Mouse (Mus musculus): Measurements from ENCODE around the gene Rora. TPM values are rescaled to one million over a fixed set of nuclear protein-coding genes. Genes with fewer than 3 reads are reported as not detected.

Rora gene
- polyA plus RNA-seq, 1 experiment from 2014 or later, result 6.5 TPM

DNA sequence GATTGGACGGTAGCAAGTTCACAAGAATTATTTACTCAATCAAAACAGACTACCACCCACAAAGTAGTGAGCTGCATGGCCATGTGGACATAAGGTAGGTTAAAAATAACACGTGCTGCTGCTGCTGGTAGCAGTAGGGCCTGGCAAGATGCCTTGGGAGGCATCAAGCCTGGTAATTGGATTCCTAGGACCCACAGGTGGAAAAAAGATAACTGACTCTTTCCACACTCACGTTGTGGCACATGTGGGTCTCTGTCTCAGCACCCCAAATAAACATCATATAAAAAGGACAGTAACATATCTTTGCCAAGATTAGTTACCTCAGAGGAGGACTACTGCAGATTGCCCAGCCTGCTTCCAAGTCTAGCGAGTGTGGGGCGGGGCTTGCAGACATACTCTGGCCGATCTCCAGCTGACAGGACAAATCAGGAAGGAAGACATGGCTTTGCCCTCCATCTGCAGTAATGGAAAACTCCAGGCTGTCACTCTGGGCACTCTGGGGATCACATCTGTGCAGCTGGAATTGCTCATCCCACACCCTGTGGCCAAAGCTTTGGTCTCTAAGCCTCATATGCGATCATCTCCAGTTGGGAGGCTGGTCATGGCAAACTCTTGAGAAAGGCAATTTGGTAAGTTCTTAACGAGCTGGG, 71.2 kb downstream of the Rora start:
- WGBS (ENCODE audit: insufficient replicate concordance), result 65% methylated on average over 8 of the region's 8 CpGs

DNA sequence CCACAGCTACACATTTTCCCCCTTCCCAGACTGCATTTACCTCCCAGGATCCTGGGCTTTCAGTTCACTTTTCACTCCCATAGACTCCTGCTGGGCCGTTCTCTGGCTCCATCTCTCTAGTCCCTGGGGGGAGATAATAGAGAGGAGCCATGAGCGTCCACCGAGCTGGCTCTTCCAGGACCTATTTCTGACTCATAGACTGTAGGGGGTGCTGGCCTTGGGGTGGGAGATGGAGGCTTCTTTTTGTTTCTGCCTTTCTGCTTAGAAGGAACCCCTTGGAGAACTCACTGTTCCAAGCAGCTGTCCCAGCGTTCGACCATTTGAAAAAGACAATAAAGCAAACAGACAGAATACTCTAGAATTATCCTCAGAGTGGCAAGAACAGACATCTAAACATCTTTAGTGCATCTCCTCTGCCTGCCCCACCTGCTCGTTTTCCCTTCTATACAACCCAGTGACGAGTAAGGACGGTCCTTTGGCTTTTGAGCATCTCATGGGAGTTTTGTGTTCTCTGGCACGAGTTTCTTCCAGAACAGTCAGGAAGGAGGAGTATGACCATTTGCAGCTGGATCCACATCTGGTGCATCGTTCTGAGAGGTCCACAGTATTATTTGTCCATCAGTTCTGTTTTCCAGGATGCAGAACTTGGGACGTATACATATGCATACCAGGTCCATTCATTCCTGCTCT, 73.7 kb downstream of the Rora start:
- no peak for ATAC-seq (replicated peaks; ENCODE audit: insufficient number of reproducible peaks, low FRiP score, low TSS enrichment)
- no peak overlapping the region for H3K9ac ChIP-seq (ENCODE audit: low read depth, low read length)

More for the DNA sequence above, 71.2 kb downstream of the Rora start:
- no peak overlapping the region for H3K4me3 ChIP-seq (ENCODE audit: low read depth, low read length)
- no peak overlapping the region for H3K27ac ChIP-seq (ENCODE audit: low read depth, low read length)
- no peak for ATAC-seq (replicated peaks; ENCODE audit: insufficient number of reproducible peaks, low FRiP score, low TSS enrichment)
- peaks cover 5% of the 10 kb centered on the region for H3K4me1 ChIP-seq (ENCODE audit: control insufficient read depth, insufficient read depth, low read length)
- no peaks in the 10 kb centered on the region for H3K36me3 ChIP-seq (ENCODE audit: control insufficient read depth, insufficient read depth, low read length)
- H3K27me3 ChIP-seq (ENCODE audit: control insufficient read depth, insufficient read depth, low read length), result no peaks in the 10 kb centered on the region
- H3K9ac ChIP-seq (ENCODE audit: low read depth, low read length), result no peak overlapping the region
- H3K9me3 ChIP-seq (replicated peaks; ENCODE audit: control insufficient read depth, low read length), result no peaks in the 10 kb centered on the region
- no peak overlapping the region for H3K4me2 ChIP-seq

GRCm38 (mm10) chr9:68731438-68731837, 77.9 kb downstream of the Rora start:
- no peaks in the 10 kb centered on the region for H3K27me3 ChIP-seq (ENCODE audit: control insufficient read depth, insufficient read depth, low read length)
- H3K9me3 ChIP-seq (replicated peaks; ENCODE audit: control insufficient read depth, low read length), result no peaks in the 10 kb centered on the region
- H3K36me3 ChIP-seq (ENCODE audit: control insufficient read depth, insufficient read depth, low read length), result no peaks in the 10 kb centered on the region
- H3K27ac ChIP-seq (ENCODE audit: low read depth, low read length), result no peak overlapping the region
- no peak overlapping the region for H3K4me2 ChIP-seq
- no peaks in the 10 kb centered on the region for H3K4me1 ChIP-seq (ENCODE audit: control insufficient read depth, insufficient read depth, low read length)
- no peak overlapping the region for H3K9ac ChIP-seq (ENCODE audit: low read depth, low read length)
- WGBS (ENCODE audit: insufficient replicate concordance), result 57% methylated on average over 1 of the region's 1 CpGs
- ATAC-seq (replicated peaks; ENCODE audit: insufficient number of reproducible peaks, low FRiP score, low TSS enrichment), result no peak
- H3K4me3 ChIP-seq (ENCODE audit: low read depth, low read length), result no peak overlapping the region

More for the DNA sequence above, 73.7 kb downstream of the Rora start:
- Histone ChIP-seq H3K4me2 (no peak overlapping the region), H3K4me3 (ENCODE audit: low read depth, low read length) (no peak overlapping the region), H3K27ac (ENCODE audit: low read depth, low read length) (no peak overlapping the region), H3K27me3 (ENCODE audit: control insufficient read depth, insufficient read depth, low read length) (no peaks in the 10 kb centered on the region), H3K36me3 (ENCODE audit: control insufficient read depth, insufficient read depth, low read length) (no peaks in the 10 kb centered on the region), H3K9me3 (replicated peaks; ENCODE audit: control insufficient read depth, low read length) (no peaks in the 10 kb centered on the region), H3K4me1 (ENCODE audit: control insufficient read depth, insufficient read depth, low read length) (peaks cover 5% of the 10 kb centered on the region)
- WGBS (ENCODE audit: insufficient replicate concordance), result 80% methylated on average over 11 of the region's 11 CpGs

- no peaks in the 10 kb centered on the region for H3K9me3 ChIP-seq (replicated peaks; ENCODE audit: control insufficient read depth, low read length)
- H3K9ac ChIP-seq (ENCODE audit: low read depth, low read length), result no peak overlapping the region
- no peaks in the 10 kb centered on the region for H3K27me3 ChIP-seq (ENCODE audit: control insufficient read depth, insufficient read depth, low read length)
- WGBS (ENCODE audit: insufficient replicate concordance), result 86% methylated on average over 4 of the region's 4 CpGs
- no peak overlapping the region for H3K27ac ChIP-seq (ENCODE audit: low read depth, low read length)
- no peak overlapping the region for H3K4me3 ChIP-seq (ENCODE audit: low read depth, low read length)
- no peak for ATAC-seq (replicated peaks; ENCODE audit: insufficient number of reproducible peaks, low FRiP score, low TSS enrichment)
- no peaks in the 10 kb centered on the region for H3K36me3 ChIP-seq (ENCODE audit: control insufficient read depth, insufficient read depth, low read length)
- no peaks in the 10 kb centered on the region for H3K4me1 ChIP-seq (ENCODE audit: control insufficient read depth, insufficient read depth, low read length)
- H3K4me2 ChIP-seq, result no peak overlapping the region
Observed at GRCm38 (mm10) chr9:68732929-68733328, 79.3 kb downstream of the Rora start.

DNA sequence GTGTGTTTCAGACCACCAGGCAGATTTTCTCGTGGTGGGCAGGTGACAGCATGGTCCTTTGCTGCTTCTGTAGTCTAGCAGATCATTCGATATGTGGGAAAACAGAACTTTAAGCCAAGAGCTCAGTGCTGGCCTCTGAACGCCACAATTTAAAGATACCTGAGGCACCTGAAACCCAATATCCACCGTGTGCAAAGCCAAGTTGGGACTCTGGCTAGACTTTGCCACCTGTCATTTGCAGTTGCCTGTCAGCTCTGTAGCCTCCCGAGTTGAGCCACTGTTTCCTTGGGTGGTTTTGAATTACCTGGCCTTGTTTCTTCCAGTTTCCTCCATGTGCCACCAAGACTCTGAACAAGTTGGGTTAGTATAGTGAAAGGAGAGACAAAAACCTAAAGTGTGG, 82.3 kb downstream of the Rora start:
- no peaks in the 10 kb centered on the region for H3K27me3 ChIP-seq (ENCODE audit: control insufficient read depth, insufficient read depth, low read length)
- H3K27ac ChIP-seq (ENCODE audit: low read depth, low read length), result no peak overlapping the region
- H3K4me2 ChIP-seq, result no peak overlapping the region
- H3K4me1 ChIP-seq (ENCODE audit: control insufficient read depth, insufficient read depth, low read length), result no peaks in the 10 kb centered on the region
- 75% methylated on average over 5 of the region's 5 CpGs for WGBS (ENCODE audit: insufficient replicate concordance)
- no peak overlapping the region for H3K4me3 ChIP-seq (ENCODE audit: low read depth, low read length)
- no peak overlapping the region for H3K9ac ChIP-seq (ENCODE audit: low read depth, low read length)
- no peak for ATAC-seq (replicated peaks; ENCODE audit: insufficient number of reproducible peaks, low FRiP score, low TSS enrichment)
- no peaks in the 10 kb centered on the region for H3K9me3 ChIP-seq (replicated peaks; ENCODE audit: control insufficient read depth, low read length)
- H3K36me3 ChIP-seq (ENCODE audit: control insufficient read depth, insufficient read depth, low read length), result no peaks in the 10 kb centered on the region

DNA sequence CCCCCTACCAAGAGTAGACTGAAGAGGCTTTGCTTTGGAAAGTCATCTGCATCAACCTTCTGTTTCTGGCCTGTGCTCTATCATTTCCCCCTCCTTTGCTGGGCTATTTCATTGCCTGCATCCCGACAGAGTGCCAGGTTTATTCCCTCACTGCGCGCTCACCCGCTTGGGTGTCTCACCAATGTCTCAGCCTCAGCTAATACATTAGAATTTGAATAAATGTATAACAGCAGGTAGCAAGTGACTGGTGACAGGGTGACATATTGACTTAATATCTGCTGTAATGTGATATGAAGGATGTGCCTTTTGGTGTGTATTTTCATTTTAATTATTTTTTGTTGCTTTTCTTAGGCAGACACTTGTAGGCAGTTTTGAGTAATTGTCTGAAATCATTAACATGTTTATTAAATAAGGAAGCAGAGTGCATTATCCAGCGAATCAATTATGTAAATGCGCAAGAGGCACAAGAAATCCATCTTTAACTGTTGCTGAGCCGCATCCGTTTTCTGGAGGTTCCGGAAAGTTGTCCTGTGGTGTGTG, 83.7 kb downstream of the Rora start:
- H3K4me1 ChIP-seq (ENCODE audit: control insufficient read depth, insufficient read depth, low read length), result no peaks in the 10 kb centered on the region

DNA sequence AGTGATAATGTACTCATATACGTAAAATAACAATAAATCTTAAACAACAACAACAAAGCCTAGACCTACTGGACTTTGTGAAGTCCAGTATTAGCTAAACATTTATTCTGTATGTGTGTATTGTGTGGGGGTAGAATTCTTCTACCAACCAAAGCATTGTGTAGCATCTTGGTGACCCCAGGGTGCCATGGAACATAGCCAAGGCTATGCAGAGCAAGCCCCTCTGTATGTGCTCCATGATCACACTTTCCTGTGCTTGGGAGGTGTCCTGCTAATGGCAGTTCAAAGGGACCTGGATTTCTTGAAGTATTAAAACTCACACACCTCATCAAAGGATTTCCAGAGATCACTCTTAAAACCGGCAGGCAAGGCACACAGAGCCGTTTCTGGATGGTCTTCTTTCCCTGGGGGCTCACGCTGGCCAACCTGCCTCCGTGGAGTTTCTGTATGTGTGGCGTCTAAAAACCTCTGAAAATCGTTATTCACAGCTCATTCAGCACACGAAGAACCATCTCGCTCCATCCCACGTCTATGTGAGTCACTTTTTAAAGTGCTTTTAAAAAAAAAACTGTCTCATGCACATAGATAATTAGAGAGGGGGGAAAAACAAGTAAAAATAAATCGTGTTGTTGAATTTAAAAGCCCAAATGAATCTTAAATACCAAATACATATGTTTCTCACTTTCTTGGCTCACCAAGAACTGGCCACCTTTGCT, 92.5 kb downstream of the Rora start:
- no peaks in the 10 kb centered on the region for H3K27me3 ChIP-seq (ENCODE audit: control insufficient read depth, insufficient read depth, low read length)
- H3K9me3 ChIP-seq (replicated peaks; ENCODE audit: control insufficient read depth, low read length), result no peaks in the 10 kb centered on the region
- 76% methylated on average over 11 of the region's 11 CpGs for WGBS (ENCODE audit: insufficient replicate concordance)
- H3K4me2 ChIP-seq, result no peak overlapping the region
- H3K36me3 ChIP-seq (ENCODE audit: control insufficient read depth, insufficient read depth, low read length), result no peaks in the 10 kb centered on the region
- no peak overlapping the region for H3K4me3 ChIP-seq (ENCODE audit: low read depth, low read length)
- ATAC-seq (replicated peaks; ENCODE audit: insufficient number of reproducible peaks, low FRiP score, low TSS enrichment), result no peak
- H3K27ac ChIP-seq (ENCODE audit: low read depth, low read length), result no peak overlapping the region
- H3K4me1 ChIP-seq (ENCODE audit: control insufficient read depth, insufficient read depth, low read length), result no peaks in the 10 kb centered on the region
- H3K9ac ChIP-seq (ENCODE audit: low read depth, low read length), result no peak overlapping the region

More for the DNA sequence above, 83.7 kb downstream of the Rora start:
- H3K9ac ChIP-seq (ENCODE audit: low read depth, low read length), result no peak overlapping the region
- no peaks in the 10 kb centered on the region for H3K36me3 ChIP-seq (ENCODE audit: control insufficient read depth, insufficient read depth, low read length)
- H3K4me2 ChIP-seq, result no peak overlapping the region
- no peak overlapping the region for H3K4me3 ChIP-seq (ENCODE audit: low read depth, low read length)
- H3K9me3 ChIP-seq (replicated peaks; ENCODE audit: control insufficient read depth, low read length), result no peaks in the 10 kb centered on the region
- no peak for ATAC-seq (replicated peaks; ENCODE audit: insufficient number of reproducible peaks, low FRiP score, low TSS enrichment)
- H3K27ac ChIP-seq (ENCODE audit: low read depth, low read length), result no peak overlapping the region
- 88% methylated on average over 9 of the region's 9 CpGs for WGBS (ENCODE audit: insufficient replicate concordance)
- H3K27me3 ChIP-seq (ENCODE audit: control insufficient read depth, insufficient read depth, low read length), result no peaks in the 10 kb centered on the region

- Histone ChIP-seq H3K4me2 (no peak overlapping the region), H3K9ac (ENCODE audit: low read depth, low read length) (no peak overlapping the region), H3K36me3 (ENCODE audit: control insufficient read depth, insufficient read depth, low read length) (no peaks in the 10 kb centered on the region), H3K27me3 (ENCODE audit: control insufficient read depth, insufficient read depth, low read length) (no peaks in the 10 kb centered on the region), H3K4me1 (ENCODE audit: control insufficient read depth, insufficient read depth, low read length) (peaks cover 6% of the 10 kb centered on the region; the same call in 1 of the 2 replicates), H3K27ac (ENCODE audit: low read depth, low read length) (no peak overlapping the region), H3K4me3 (ENCODE audit: low read depth, low read length) (no peak overlapping the region), H3K9me3 (replicated peaks; ENCODE audit: control insufficient read depth, low read length) (no peaks in the 10 kb centered on the region)
- no peak for ATAC-seq (replicated peaks; ENCODE audit: insufficient number of reproducible peaks, low FRiP score, low TSS enrichment)
- 55% methylated on average over 2 of the region's 2 CpGs for WGBS (ENCODE audit: insufficient replicate concordance)
Observed at GRCm38 (mm10) chr9:68756976-68757375, 103.4 kb downstream of the Rora start.
